Mouse (Mus musculus): ENCODE measurements at regions not wholly inside any gene's neighbourhood (a gene's known extent, or its start where the extent isn't known, plus 50 kb on each side); places are given as distances from the start of the nearest gene placed in this dataset.

GRCm38 (mm10) chr14:99504909-99505308, 206.4 kb downstream of the Klf5 start:
- no peaks in the 10 kb centered on the region for H3K9me3 ChIP-seq (replicated peaks; ENCODE audit: control insufficient read depth, low read length)
- no peak for TF ChIP-seq CTCF (IDR thresholded peaks at IDR 0.05; ENCODE audit: low read depth)
- no peak for TF ChIP-seq EP300 (IDR thresholded peaks at IDR 0.05; ENCODE audit: low read depth)
- no peak overlapping the region for H3K27ac ChIP-seq (ENCODE audit: low read depth)
- no peak for ATAC-seq (ENCODE audit: insufficient read depth, low read depth)
- WGBS = 51% methylated on average over 4 of the region's 4 CpGs
- no peak for DNase-seq (ENCODE audit: low spot score)
- H3K4me1 ChIP-seq (ENCODE audit: control insufficient read depth, insufficient read depth) = no peaks in the 10 kb centered on the region
- H3K36me3 ChIP-seq (replicated peaks; ENCODE audit: control insufficient read depth, insufficient read depth, low read length) = no peaks in the 10 kb centered on the region
- no peak overlapping the region for H3K9ac ChIP-seq (replicated peaks; ENCODE audit: low read depth, low read length)
- H3K4me3 ChIP-seq (ENCODE audit: low read depth, low read length) = no peak overlapping the region
- no peak overlapping the region for H3K4me2 ChIP-seq (ENCODE audit: low read depth, low read length)
- no peaks in the 10 kb centered on the region for H3K27me3 ChIP-seq (ENCODE audit: control insufficient read depth, insufficient read depth, low read length)

- Histone ChIP-seq H3K9ac (replicated peaks; ENCODE audit: low read depth, low read length) (no peak overlapping the region), H3K9me3 (replicated peaks; ENCODE audit: control insufficient read depth, low read length) (no peaks in the 10 kb centered on the region), H3K36me3 (replicated peaks; ENCODE audit: control insufficient read depth, insufficient read depth, low read length) (no peaks in the 10 kb centered on the region), H3K27me3 (ENCODE audit: control insufficient read depth, insufficient read depth, low read length) (no peaks in the 10 kb centered on the region), H3K4me1 (ENCODE audit: control insufficient read depth, insufficient read depth) (no peaks in the 10 kb centered on the region), H3K4me2 (ENCODE audit: low read depth, low read length) (no peak overlapping the region), H3K27ac (ENCODE audit: low read depth) (no peak overlapping the region), H3K4me3 (ENCODE audit: low read depth, low read length) (no peak overlapping the region)
- no peak for ATAC-seq (ENCODE audit: insufficient read depth, low read depth)
- no peak for DNase-seq (ENCODE audit: low spot score)
- WGBS = 52% methylated on average over 3 of the region's 3 CpGs
- no peak for TF ChIP-seq CTCF (IDR thresholded peaks at IDR 0.05; ENCODE audit: low read depth)
- TF ChIP-seq EP300 (IDR thresholded peaks at IDR 0.05; ENCODE audit: low read depth) = no peak
These were observed 211.4 kb downstream of the Klf5 start for GRCm38 (mm10) chr14:99509696-99510536.

- WGBS = 86% methylated on average over 1 of the region's 1 CpGs
- Histone ChIP-seq H3K27ac (ENCODE audit: low read depth) (no peak overlapping the region), H3K4me2 (ENCODE audit: low read depth, low read length) (no peak overlapping the region), H3K4me1 (ENCODE audit: control insufficient read depth, insufficient read depth) (no peaks in the 10 kb centered on the region), H3K9me3 (replicated peaks; ENCODE audit: control insufficient read depth, low read length) (no peaks in the 10 kb centered on the region), H3K27me3 (ENCODE audit: control insufficient read depth, insufficient read depth, low read length) (no peaks in the 10 kb centered on the region), H3K36me3 (replicated peaks; ENCODE audit: control insufficient read depth, insufficient read depth, low read length) (no peaks in the 10 kb centered on the region), H3K9ac (replicated peaks; ENCODE audit: low read depth, low read length) (no peak overlapping the region), H3K4me3 (ENCODE audit: low read depth, low read length) (no peak overlapping the region)
- no peak for ATAC-seq (ENCODE audit: insufficient read depth, low read depth)
- TF ChIP-seq EP300 (IDR thresholded peaks at IDR 0.05; ENCODE audit: low read depth) = no peak
- TF ChIP-seq CTCF (IDR thresholded peaks at IDR 0.05; ENCODE audit: low read depth) = no peak
- no peak for DNase-seq (ENCODE audit: low spot score)
These were observed 217.0 kb downstream of the Klf5 start for GRCm38 (mm10) chr14:99515474-99515873.

- H3K9me3 ChIP-seq (replicated peaks; ENCODE audit: control insufficient read depth, low read length) = no peaks in the 10 kb centered on the region
- ATAC-seq (ENCODE audit: insufficient read depth, low read depth) (no peak), DNase-seq (ENCODE audit: low spot score) (no peak)
- no peaks in the 10 kb centered on the region for H3K27me3 ChIP-seq (ENCODE audit: control insufficient read depth, insufficient read depth, low read length)
- no peak overlapping the region for H3K4me3 ChIP-seq (ENCODE audit: low read depth, low read length)
- H3K27ac ChIP-seq (ENCODE audit: low read depth) = no peak overlapping the region
- TF ChIP-seq EP300 (IDR thresholded peaks at IDR 0.05; ENCODE audit: low read depth) (no peak), CTCF (IDR thresholded peaks at IDR 0.05; ENCODE audit: low read depth) (no peak)
- no peak overlapping the region for H3K9ac ChIP-seq (replicated peaks; ENCODE audit: low read depth, low read length)
- no peak overlapping the region for H3K4me2 ChIP-seq (ENCODE audit: low read depth, low read length)
- 78% methylated on average over 6 of the region's 6 CpGs for WGBS
- H3K4me1 ChIP-seq (ENCODE audit: control insufficient read depth, insufficient read depth) = no peaks in the 10 kb centered on the region
- H3K36me3 ChIP-seq (replicated peaks; ENCODE audit: control insufficient read depth, insufficient read depth, low read length) = no peaks in the 10 kb centered on the region
These were observed 218.2 kb downstream of the Klf5 start for GRCm38 (mm10) chr14:99516703-99517102.

GRCm38 (mm10) chr14:99520343-99520742, 221.9 kb downstream of the Klf5 start:
- H3K9ac ChIP-seq (replicated peaks; ENCODE audit: low read depth, low read length) = no peak overlapping the region
- no peaks in the 10 kb centered on the region for H3K4me1 ChIP-seq (ENCODE audit: control insufficient read depth, insufficient read depth)
- no peak for ATAC-seq (ENCODE audit: insufficient read depth, low read depth)
- H3K4me2 ChIP-seq (ENCODE audit: low read depth, low read length) = no peak overlapping the region
- no peaks in the 10 kb centered on the region for H3K27me3 ChIP-seq (ENCODE audit: control insufficient read depth, insufficient read depth, low read length)
- WGBS = 83% methylated on average over 6 of the region's 6 CpGs
- no peak overlapping the region for H3K27ac ChIP-seq (ENCODE audit: low read depth)
- no peaks in the 10 kb centered on the region for H3K9me3 ChIP-seq (replicated peaks; ENCODE audit: control insufficient read depth, low read length)
- H3K36me3 ChIP-seq (replicated peaks; ENCODE audit: control insufficient read depth, insufficient read depth, low read length) = no peaks in the 10 kb centered on the region
- TF ChIP-seq CTCF (IDR thresholded peaks at IDR 0.05; ENCODE audit: low read depth) (no peak), EP300 (IDR thresholded peaks at IDR 0.05; ENCODE audit: low read depth) (no peak)
- no peak for DNase-seq (ENCODE audit: low spot score)
- H3K4me3 ChIP-seq (ENCODE audit: low read depth, low read length) = no peak overlapping the region

Data from heart, postnatal 0 days (tissue).